Mouse (Mus musculus): ENCODE results near the gene Zfp36.

DNA sequence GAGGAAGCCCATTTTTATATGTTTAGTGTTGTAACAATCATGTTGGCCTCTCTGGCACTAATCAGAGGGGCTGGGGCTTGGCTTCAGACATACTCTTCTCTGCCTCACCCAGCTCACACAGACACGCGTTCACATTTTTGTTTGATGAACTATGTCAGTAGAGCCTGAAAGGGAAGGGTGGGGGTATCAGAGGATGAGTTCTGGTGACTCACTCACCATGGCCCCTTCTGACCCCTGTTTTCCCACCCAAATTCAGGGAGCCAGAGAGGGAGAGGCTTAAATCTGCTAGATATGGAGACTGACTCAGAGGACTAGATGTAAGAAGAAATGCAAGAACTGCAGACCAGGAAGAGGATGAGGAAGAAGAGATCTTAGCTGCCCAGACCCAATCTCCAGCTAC, 39.4 kb upstream of the Zfp36 start:
- TF ChIP-seq CTCF (conservative IDR thresholded peaks at IDR 0.05; ENCODE audit: insufficient read depth, insufficient read length, low read depth, low read length) (no peak), POLR2A (IDR thresholded peaks at IDR 0.05; ENCODE audit: low read depth, low read length) (no peak)

Measured in kidney, adult 2 months (tissue).